Mouse (Mus musculus): Measurements from ENCODE around the gene Zbtb6.

The Zbtb6 gene

GRCm38 (mm10) chr2:37442611-37443591 is at the start of gene Zbtb6, which contains the start of the genes Zbtb26 and Rabgap1:
Zbtb6 (minus strand) TSS chr2:37443171.
Zbtb26 (minus strand) TSS chr2:37443135.
Rabgap1 (plus strand) TSS chr2:37443279.
- peak; percentile 97 for DNase-seq

- DNase-seq, result no peak
Observed at GRCm38 (mm10) chr2:37488956-37489355, 46.0 kb upstream of the Zbtb6 start.

GRCm38 (mm10) chr2:37486408-37486807 is 43.4 kb upstream of the Zbtb6 start:
- no peak for DNase-seq

- peak in 1 of 2 experiments; percentile 21 for DNase-seq
Observed at GRCm38 (mm10) chr2:37485370-37485769, 42.4 kb upstream of the Zbtb6 start.

GRCm38 (mm10) chr2:37484165-37484564 is 41.2 kb upstream of the Zbtb6 start:
- DNase-seq, result no peak

GRCm38 (mm10) chr2:37480039-37480438 is 37.1 kb upstream of the Zbtb6 start:
- DNase-seq, result no peak

GRCm38 (mm10) chr2:37479559-37479958 is 36.6 kb upstream of the Zbtb6 start:
- DNase-seq, result no peak

- DNase-seq, result no peak
Observed at GRCm38 (mm10) chr2:37466266-37466665, 23.3 kb upstream of the Zbtb6 start.

- DNase-seq, result no peak
Observed at GRCm38 (mm10) chr2:37460707-37461106, 17.7 kb upstream of the Zbtb6 start.

- DNase-seq, result no peak
Observed at GRCm38 (mm10) chr2:37452376-37452760, 9.4 kb upstream of the Zbtb6 start.

GRCm38 (mm10) chr2:37451667-37452375 is 8.8 kb upstream of the Zbtb6 start:
- DNase-seq, result peak; percentile 96 to 97

- no peak for DNase-seq
Observed at GRCm38 (mm10) chr2:37431609-37432008, 11.4 kb downstream of the Zbtb6 start.

GRCm38 (mm10) chr2:37430593-37431464 is 12.1 kb downstream of the Zbtb6 start:
- DNase-seq, result peak; percentile 86 to 87

GRCm38 (mm10) chr2:37423671-37424070 is 19.3 kb downstream of the Zbtb6 start:
- DNase-seq, result no peak

- DNase-seq, result peak; percentile 96 to 97
Observed at GRCm38 (mm10) chr2:37422306-37423304, 20.4 kb downstream of the Zbtb6 start, which contains the start of gene Rc3h2. Rc3h2 (minus strand) TSS chr2:37422903.

- no peak for DNase-seq
Observed at GRCm38 (mm10) chr2:37421903-37422302, 21.1 kb downstream of the Zbtb6 start.

- no peak for DNase-seq
Observed at GRCm38 (mm10) chr2:37395539-37395938, 47.4 kb downstream of the Zbtb6 start.

GRCm38 (mm10) chr2:37382921-37383320 is 60.0 kb downstream of the Zbtb6 start:
- DNase-seq, result no peak

GRCm38 (mm10) chr2:37380189-37380588 is 62.8 kb downstream of the Zbtb6 start:
- DNase-seq, result peak in 1 of 2 experiments; percentile 66

GRCm38 (mm10) chr2:37376018-37376417 is 67.0 kb downstream of the Zbtb6 start:
- DNase-seq, result no peak

Data from lung, postnatal 4 days (tissue).